In genomic region chr16:31568316-31568715, GRCm38 (mm10) we compare ENCODE assay signal across 29 mouse cellular contexts.
"Had no signal": no experiment of that assay in that cellular context is flagged by ENCODE, and none has a peak within 500 bp of the region (broad histone marks: within the 10 kb centered on the region; RNA-seq: fewer than 3 reads in every experiment).

No protein-coding gene starts in this region.

- H3K27me3 ChIP-seq: heart, embryonic 13.5 days; heart, embryonic 15.5 days; hindbrain, embryonic 12.5 days; hindbrain, embryonic 15.5 days; kidney, embryonic 15.5 days; limb, embryonic 12.5 days had no signal

- DNase-seq: gastrocnemius, adult 2 months; gastrocnemius, postnatal 10 days; gastrocnemius, postnatal 25 days; heart, adult 18-20 months; heart, postnatal 14 days; heart, postnatal 4 days; kidney, adult 11 months; kidney, adult 2 months; kidney, adult 9 months; kidney, postnatal 14 days; kidney, postnatal 36 days; liver; liver, embryonic 13.5 days had no signal

- H3K9me3 ChIP-seq: heart, embryonic 13.5 days; heart, embryonic 15.5 days; hindbrain, embryonic 10.5 days; hindbrain, embryonic 12.5 days; hindbrain, embryonic 15.5 days; kidney, embryonic 15.5 days; limb, embryonic 10.5 days; limb, embryonic 12.5 days; liver, embryonic 13.5 days; liver, embryonic 15.5 days had no signal

- H3K36me3 ChIP-seq: heart, embryonic 13.5 days; heart, embryonic 15.5 days; hindbrain, embryonic 10.5 days; hindbrain, embryonic 12.5 days; hindbrain, embryonic 15.5 days; kidney, embryonic 15.5 days; limb, embryonic 10.5 days; limb, embryonic 12.5 days; liver, embryonic 13.5 days; liver, embryonic 15.5 days had no signal

- H3K4me2 ChIP-seq: heart, embryonic 11.5 days; heart, embryonic 13.5 days; heart, embryonic 15.5 days; hindbrain, embryonic 12.5 days; hindbrain, embryonic 15.5 days; kidney, embryonic 15.5 days; limb, embryonic 12.5 days; liver, embryonic 11.5 days; liver, embryonic 13.5 days; liver, embryonic 15.5 days had no signal

- H3K9ac ChIP-seq: heart, embryonic 13.5 days; heart, embryonic 15.5 days; hindbrain, embryonic 12.5 days; hindbrain, embryonic 15.5 days; kidney, embryonic 15.5 days; limb, embryonic 12.5 days; liver, embryonic 13.5 days; liver, embryonic 15.5 days had no signal

- ATAC-seq: hindbrain, postnatal 0 days; intestine, embryonic 16.5 days had no signal

- H3K4me3 ChIP-seq: gastrocnemius, adult 2 months; heart, embryonic 13.5 days; heart, embryonic 15.5 days; hindbrain, embryonic 10.5 days; hindbrain, embryonic 12.5 days; hindbrain, embryonic 15.5 days; kidney, embryonic 15.5 days; layer of hippocampus, adult 2 months; left cerebral cortex, adult 2 months; limb, embryonic 10.5 days; limb, embryonic 12.5 days; liver, embryonic 13.5 days; liver, embryonic 15.5 days had no signal

- H3K27ac ChIP-seq: gastrocnemius, adult 2 months; heart, embryonic 13.5 days; heart, embryonic 15.5 days; hindbrain, embryonic 10.5 days; hindbrain, embryonic 12.5 days; hindbrain, embryonic 15.5 days; hindbrain, postnatal 0 days; kidney, embryonic 15.5 days; kidney, postnatal 0 days; layer of hippocampus, adult 2 months; left cerebral cortex, adult 2 months; limb, embryonic 10.5 days; limb, embryonic 12.5 days; liver, embryonic 13.5 days; liver, embryonic 15.5 days had no signal

- H3K4me1 ChIP-seq: heart, embryonic 13.5 days; heart, embryonic 15.5 days; hindbrain, embryonic 10.5 days; hindbrain, embryonic 12.5 days; hindbrain, embryonic 15.5 days; kidney, embryonic 15.5 days; limb, embryonic 10.5 days; liver, embryonic 13.5 days; liver, embryonic 15.5 days had no signal
